Mouse (Mus musculus): ENCODE results near the gene Gabarap. TPM values are rescaled to one million over a fixed set of nuclear protein-coding genes. Genes with fewer than 3 reads are reported as not detected.
"Not testable (repeated sequence)": the region's sequence is repeated elsewhere in the genome, so short reads cannot be mapped to it uniquely, and the experiment has no call there.

The Gabarap gene
- polyA plus RNA-seq, 1 experiment from 2014 or later, result 626 TPM

- ATAC-seq (replicated peaks; ENCODE audit: low FRiP score, low read depth) (peak; percentile 26), DNase-seq (ENCODE audit: low spot score) (peak; percentile 97)
- TF ChIP-seq CTCF (IDR thresholded peaks at IDR 0.05; ENCODE audit: low read depth), result peak; percentile 99
- Histone ChIP-seq H3K4me3 (replicated peaks; ENCODE audit: low read depth, low read length) (peak overlapping the region; percentile 50), H3K27me3 (ENCODE audit: insufficient read depth, low read length) (no peaks in the 10 kb centered on the region), H3K27ac (peak overlapping the region; percentile 57; the same call in 1 of the 2 replicates), H3K36me3 (ENCODE audit: insufficient read depth, low read length) (0 out of 2 replicates have a peak, but pooled peaks cover 4% of the 10 kb centered on the region), H3K4me2 (ENCODE audit: low read length) (peak overlapping the region; percentile 54), H3K9me3 (replicated peaks; ENCODE audit: low read length) (no peaks in the 10 kb centered on the region), H3K9ac (ENCODE audit: low read depth, low read length) (peak overlapping the region; percentile 62), H3K4me1 (replicated peaks; ENCODE audit: insufficient read depth, low read length) (peaks cover 15% of the 10 kb centered on the region)
- 0% methylated on average over 14 of the region's 14 CpGs for WGBS
Observed at GRCm38 (mm10) chr11:69948763-69949150, 42.2 kb upstream of the Gabarap start.

DNA sequence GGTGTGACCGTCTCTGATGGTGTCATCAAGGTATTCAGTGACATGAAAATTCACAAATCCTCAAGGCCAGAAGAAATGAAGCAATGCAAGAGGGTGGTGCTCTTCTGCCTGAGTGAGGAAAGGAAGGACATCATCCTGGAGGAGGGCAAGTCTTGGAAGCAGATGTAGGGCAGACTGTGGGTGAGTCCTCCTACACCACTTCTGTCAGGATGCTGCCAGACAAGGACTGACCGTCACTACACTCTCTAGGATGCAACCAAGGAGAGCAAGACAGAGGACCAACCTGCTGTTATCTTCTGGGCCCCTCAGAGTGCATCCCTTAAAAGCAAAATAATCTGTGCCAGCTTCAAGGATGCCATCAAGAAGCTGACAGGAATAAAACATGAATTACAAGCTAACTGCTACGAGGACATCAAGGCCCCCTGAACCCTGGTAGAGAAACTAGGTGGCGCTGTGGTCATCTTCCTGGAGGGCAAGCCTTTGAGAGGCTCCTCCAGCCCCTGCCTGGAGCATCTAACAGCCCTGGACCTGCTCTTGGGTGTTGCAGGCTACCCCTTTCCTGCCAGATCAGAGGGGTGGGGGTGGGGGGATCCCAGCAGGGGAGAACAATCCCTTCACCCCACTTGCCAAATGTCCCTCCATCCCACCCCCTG lies 40.0 kb upstream of the Gabarap start:
- ATAC-seq (replicated peaks; ENCODE audit: low FRiP score, low read depth) (no peak), DNase-seq (ENCODE audit: low spot score) (no peak)
- peak; percentile 46 for TF ChIP-seq CTCF (IDR thresholded peaks at IDR 0.05; ENCODE audit: low read depth)
- Histone ChIP-seq H3K4me1 (replicated peaks; ENCODE audit: insufficient read depth, low read length) (peaks cover 15% of the 10 kb centered on the region), H3K27ac (no peak overlapping the region), H3K9ac (ENCODE audit: low read depth, low read length) (no peak overlapping the region), H3K4me2 (ENCODE audit: low read length) (no peak overlapping the region), H3K4me3 (replicated peaks; ENCODE audit: low read depth, low read length) (no peak overlapping the region), H3K9me3 (replicated peaks; ENCODE audit: low read length) (no peaks in the 10 kb centered on the region), H3K36me3 (ENCODE audit: insufficient read depth, low read length) (no peaks in the 10 kb centered on the region), H3K27me3 (ENCODE audit: insufficient read depth, low read length) (no peaks in the 10 kb centered on the region)
- 44% methylated on average over 4 of the region's 4 CpGs for WGBS

DNA sequence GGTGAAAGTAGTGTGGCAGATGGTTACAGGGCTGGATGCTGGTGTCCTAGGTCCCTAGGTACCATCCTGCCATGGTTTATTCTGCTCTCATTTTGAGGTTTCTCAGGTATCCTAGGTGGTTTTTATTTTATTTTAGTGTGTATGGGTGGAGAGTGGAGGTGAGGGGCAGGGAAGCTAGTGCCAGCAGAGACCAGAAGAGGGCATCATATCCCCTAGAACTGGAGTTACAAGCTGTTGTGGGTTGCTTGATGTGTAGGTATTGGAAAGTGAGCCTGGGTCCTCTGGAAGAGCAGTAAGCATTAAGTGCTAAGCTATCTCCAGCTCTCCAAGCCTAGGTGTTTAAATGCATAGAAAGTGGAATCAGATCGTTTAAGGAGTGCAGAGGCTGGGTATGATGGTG lies 38.7 kb upstream of the Gabarap start:
- Histone ChIP-seq H3K4me2 (ENCODE audit: low read length) (no peak overlapping the region), H3K4me1 (replicated peaks; ENCODE audit: insufficient read depth, low read length) (peaks cover 6% of the 10 kb centered on the region; the same call in 1 of the 2 replicates), H3K27ac (no peak overlapping the region), H3K9ac (ENCODE audit: low read depth, low read length) (no peak overlapping the region), H3K27me3 (ENCODE audit: insufficient read depth, low read length) (no peaks in the 10 kb centered on the region), H3K36me3 (ENCODE audit: insufficient read depth, low read length) (no peaks in the 10 kb centered on the region), H3K9me3 (replicated peaks; ENCODE audit: low read length) (no peaks in the 10 kb centered on the region), H3K4me3 (replicated peaks; ENCODE audit: low read depth, low read length) (no peak overlapping the region)
- DNase-seq (ENCODE audit: low spot score) (peak; percentile 34), ATAC-seq (replicated peaks; ENCODE audit: low FRiP score, low read depth) (no peak)
- WGBS, result 36% methylated on average over 1 of the region's 1 CpGs
- TF ChIP-seq CTCF (IDR thresholded peaks at IDR 0.05; ENCODE audit: low read depth), result peak; percentile 60

DNA sequence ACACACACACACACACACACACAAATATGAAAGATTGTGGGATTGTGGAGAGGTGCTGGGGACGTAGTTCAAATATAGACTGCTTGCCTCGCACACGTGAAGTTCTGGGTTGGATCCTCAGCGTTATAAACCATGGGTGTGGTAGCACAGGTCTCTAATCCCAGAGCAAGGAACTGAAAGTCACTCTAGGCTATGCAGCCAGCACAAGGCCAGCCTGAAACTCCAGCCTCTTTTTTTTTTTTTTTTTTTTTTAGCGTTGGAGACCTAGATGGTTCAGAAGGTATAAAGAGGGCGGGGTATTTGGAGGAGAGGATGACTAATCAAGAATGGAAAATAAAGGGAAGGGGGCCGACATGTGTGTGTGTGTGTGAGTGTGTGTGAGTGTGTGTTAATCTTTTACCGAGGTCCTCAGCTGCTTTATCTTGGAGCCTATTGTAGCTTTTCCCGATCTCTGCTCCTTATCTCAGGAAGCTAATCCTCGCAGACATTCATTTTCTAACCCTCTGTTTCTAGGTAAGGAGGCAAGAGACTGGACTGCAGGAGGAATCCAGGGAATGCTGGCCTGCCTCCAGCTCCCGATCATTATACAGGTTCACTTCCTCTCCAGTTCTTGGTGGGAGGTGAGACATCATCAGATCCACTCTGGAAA lies 37.6 kb upstream of the Gabarap start:
- Histone ChIP-seq H3K4me3 (replicated peaks; ENCODE audit: low read depth, low read length) (no peak overlapping the region), H3K27me3 (ENCODE audit: insufficient read depth, low read length) (no peaks in the 10 kb centered on the region), H3K36me3 (ENCODE audit: insufficient read depth, low read length) (no peaks in the 10 kb centered on the region), H3K4me1 (replicated peaks; ENCODE audit: insufficient read depth, low read length) (no peaks in the 10 kb centered on the region), H3K4me2 (ENCODE audit: low read length) (no peak overlapping the region), H3K27ac (no peak overlapping the region), H3K9me3 (replicated peaks; ENCODE audit: low read length) (no peaks in the 10 kb centered on the region), H3K9ac (ENCODE audit: low read depth, low read length) (no peak overlapping the region)
- WGBS, result 54% methylated on average over 11 of the region's 11 CpGs
- TF ChIP-seq CTCF (IDR thresholded peaks at IDR 0.05; ENCODE audit: low read depth), result no peak
- DNase-seq (ENCODE audit: low spot score), result no peak
- ATAC-seq (replicated peaks; ENCODE audit: low FRiP score, low read depth), result no peak

DNA sequence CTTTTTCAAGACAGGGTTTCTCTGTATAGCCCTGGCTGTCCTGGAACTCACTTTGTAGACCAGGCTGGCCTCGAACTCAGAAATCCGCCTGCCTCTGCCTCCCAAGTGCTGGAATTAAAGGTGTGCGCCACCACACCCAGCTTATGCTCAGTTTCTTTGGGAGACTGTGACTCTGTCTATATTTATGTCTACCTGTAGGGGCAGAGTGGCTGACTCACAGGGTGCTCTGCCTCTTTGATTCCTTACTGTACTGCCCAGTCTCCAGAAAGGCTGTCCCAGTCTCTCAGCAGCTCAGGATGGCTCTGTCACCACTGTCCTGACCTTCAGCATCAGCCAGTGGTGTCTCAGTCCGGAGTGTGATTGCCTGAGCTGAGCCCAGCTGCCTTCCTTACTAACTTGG lies 35.3 kb upstream of the Gabarap start:
- not testable (repeated sequence) for H3K27me3 ChIP-seq (ENCODE audit: insufficient read depth, low read length); DNase-seq (ENCODE audit: low spot score); H3K4me3 ChIP-seq (replicated peaks; ENCODE audit: low read depth, low read length); H3K4me1 ChIP-seq (replicated peaks; ENCODE audit: insufficient read depth, low read length); H3K4me2 ChIP-seq (ENCODE audit: low read length); H3K9me3 ChIP-seq (replicated peaks; ENCODE audit: low read length); H3K9ac ChIP-seq (ENCODE audit: low read depth, low read length); ATAC-seq (replicated peaks; ENCODE audit: low FRiP score, low read depth); H3K36me3 ChIP-seq (ENCODE audit: insufficient read depth, low read length); H3K27ac ChIP-seq
- 79% methylated on average over 4 of the region's 4 CpGs for WGBS

DNA sequence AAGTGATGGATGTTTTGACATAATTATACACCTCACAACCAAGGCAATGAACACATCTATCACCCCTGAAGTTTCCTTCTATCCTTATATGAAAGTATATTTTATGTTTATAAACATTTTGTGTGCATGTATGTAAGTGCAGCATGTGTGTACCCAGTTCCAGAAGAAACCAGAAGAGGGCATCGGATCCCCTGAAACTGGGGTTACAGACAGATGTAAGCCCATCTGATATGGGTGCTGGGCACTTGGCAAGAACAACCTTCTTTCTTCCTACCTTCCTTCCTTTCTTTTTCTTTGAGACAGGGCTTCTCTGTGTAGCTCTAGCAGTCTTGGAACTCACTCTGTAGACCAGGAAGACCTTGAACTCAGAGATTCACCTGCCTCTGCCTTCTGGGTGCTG lies 34.7 kb upstream of the Gabarap start:
- Histone ChIP-seq H3K27me3 (ENCODE audit: insufficient read depth, low read length) (no peaks in the 10 kb centered on the region), H3K9me3 (replicated peaks; ENCODE audit: low read length) (no peaks in the 10 kb centered on the region), H3K4me1 (replicated peaks; ENCODE audit: insufficient read depth, low read length) (no peaks in the 10 kb centered on the region), H3K27ac (no peak overlapping the region), H3K4me3 (replicated peaks; ENCODE audit: low read depth, low read length) (no peak overlapping the region), H3K36me3 (ENCODE audit: insufficient read depth, low read length) (no peaks in the 10 kb centered on the region), H3K9ac (ENCODE audit: low read depth, low read length) (no peak overlapping the region), H3K4me2 (ENCODE audit: low read length) (no peak overlapping the region)
- whole genome bisulfite sequencing, result 70% methylated on average over 1 of the region's 1 CpGs
- ATAC-seq (replicated peaks; ENCODE audit: low FRiP score, low read depth), result no peak
- DNase-seq (ENCODE audit: low spot score), result no peak
- peak; percentile 25; the same call in 1 of the 2 replicates for TF ChIP-seq CTCF (IDR thresholded peaks at IDR 0.05; ENCODE audit: low read depth)
